Mouse (Mus musculus): ENCODE results near the gene Map7. TPM values are rescaled to one million over a fixed set of nuclear protein-coding genes. Genes with fewer than 3 reads are reported as not detected.

Map7 gene
- polyA plus RNA-seq, 1 experiment, result 82.2 TPM

GRCm38 (mm10) chr10:20185806-20186205 is 37.5 kb downstream of the Map7 start:
- no peaks in the 10 kb centered on the region; the same call in none of the 2 replicates for H3K4me1 ChIP-seq (ENCODE audit: control insufficient read depth, insufficient read depth, low read length)
- H3K4me3 ChIP-seq (ENCODE audit: control insufficient read depth, low read depth, low read length), result no peak overlapping the region
- no peak for TF ChIP-seq CTCF (IDR thresholded peaks at IDR 0.05; ENCODE audit: control insufficient read depth, insufficient read depth, insufficient replicate concordance, low read depth, low read length)
- no peak for TF ChIP-seq POLR2A (IDR thresholded peaks at IDR 0.05; ENCODE audit: control insufficient read depth, low read depth, low read length)
- H3K36me3 ChIP-seq (ENCODE audit: control insufficient read depth, insufficient read depth, low read length), result no peaks in the 10 kb centered on the region
- no peak overlapping the region for H3K27ac ChIP-seq (ENCODE audit: control insufficient read depth, insufficient read depth, low read depth, low read length)
- no peaks in the 10 kb centered on the region for H3K27me3 ChIP-seq (ENCODE audit: control insufficient read depth, insufficient read depth, low read length)

- no peaks in the 10 kb centered on the region for H3K27me3 ChIP-seq (ENCODE audit: control insufficient read depth, insufficient read depth, low read length)
- H3K4me1 ChIP-seq (ENCODE audit: control insufficient read depth, insufficient read depth, low read length), result no peaks in the 10 kb centered on the region; the same call in none of the 2 replicates
- no peaks in the 10 kb centered on the region for H3K36me3 ChIP-seq (ENCODE audit: control insufficient read depth, insufficient read depth, low read length)
- TF ChIP-seq POLR2A (IDR thresholded peaks at IDR 0.05; ENCODE audit: control insufficient read depth, low read depth, low read length) (no peak), CTCF (IDR thresholded peaks at IDR 0.05; ENCODE audit: control insufficient read depth, insufficient read depth, insufficient replicate concordance, low read depth, low read length) (no peak)
- H3K4me3 ChIP-seq (ENCODE audit: control insufficient read depth, low read depth, low read length), result no peak overlapping the region
- H3K27ac ChIP-seq (ENCODE audit: control insufficient read depth, insufficient read depth, low read depth, low read length), result no peak overlapping the region
Measured at GRCm38 (mm10) chr10:20186800-20187273, 38.6 kb downstream of the Map7 start.

- no peaks in the 10 kb centered on the region for H3K36me3 ChIP-seq (ENCODE audit: control insufficient read depth, insufficient read depth, low read length)
- H3K4me3 ChIP-seq (ENCODE audit: control insufficient read depth, low read depth, low read length), result no peak overlapping the region
- H3K4me1 ChIP-seq (ENCODE audit: control insufficient read depth, insufficient read depth, low read length), result no peaks in the 10 kb centered on the region; the same call in 1 of the 2 replicates
- no peaks in the 10 kb centered on the region for H3K27me3 ChIP-seq (ENCODE audit: control insufficient read depth, insufficient read depth, low read length)
- H3K27ac ChIP-seq (ENCODE audit: control insufficient read depth, insufficient read depth, low read depth, low read length), result no peak overlapping the region
- TF ChIP-seq CTCF (IDR thresholded peaks at IDR 0.05; ENCODE audit: control insufficient read depth, insufficient read depth, insufficient replicate concordance, low read depth, low read length) (no peak), POLR2A (IDR thresholded peaks at IDR 0.05; ENCODE audit: control insufficient read depth, low read depth, low read length) (no peak)
Measured at GRCm38 (mm10) chr10:20190139-20190747, 42.0 kb downstream of the Map7 start.

GRCm38 (mm10) chr10:20194847-20195540 is 46.7 kb downstream of the Map7 start:
- no peak overlapping the region for H3K27ac ChIP-seq (ENCODE audit: control insufficient read depth, insufficient read depth, low read depth, low read length)
- H3K27me3 ChIP-seq (ENCODE audit: control insufficient read depth, insufficient read depth, low read length), result no peaks in the 10 kb centered on the region
- TF ChIP-seq POLR2A (IDR thresholded peaks at IDR 0.05; ENCODE audit: control insufficient read depth, low read depth, low read length) (no peak), CTCF (IDR thresholded peaks at IDR 0.05; ENCODE audit: control insufficient read depth, insufficient read depth, insufficient replicate concordance, low read depth, low read length) (no peak)
- H3K36me3 ChIP-seq (ENCODE audit: control insufficient read depth, insufficient read depth, low read length), result no peaks in the 10 kb centered on the region
- H3K4me3 ChIP-seq (ENCODE audit: control insufficient read depth, low read depth, low read length), result no peak overlapping the region
- H3K4me1 ChIP-seq (ENCODE audit: control insufficient read depth, insufficient read depth, low read length), result peaks cover 3% of the 10 kb centered on the region

GRCm38 (mm10) chr10:20197039-20197438 is 48.8 kb downstream of the Map7 start:
- peaks cover 3% of the 10 kb centered on the region for H3K4me1 ChIP-seq (ENCODE audit: control insufficient read depth, insufficient read depth, low read length)
- no peak overlapping the region for H3K4me3 ChIP-seq (ENCODE audit: control insufficient read depth, low read depth, low read length)
- H3K27ac ChIP-seq (ENCODE audit: control insufficient read depth, insufficient read depth, low read depth, low read length), result peak overlapping the region; percentile 49
- H3K27me3 ChIP-seq (ENCODE audit: control insufficient read depth, insufficient read depth, low read length), result no peaks in the 10 kb centered on the region
- no peaks in the 10 kb centered on the region for H3K36me3 ChIP-seq (ENCODE audit: control insufficient read depth, insufficient read depth, low read length)
- TF ChIP-seq POLR2A (IDR thresholded peaks at IDR 0.05; ENCODE audit: control insufficient read depth, low read depth, low read length) (no peak), CTCF (IDR thresholded peaks at IDR 0.05; ENCODE audit: control insufficient read depth, insufficient read depth, insufficient replicate concordance, low read depth, low read length) (no peak)

- no peaks in the 10 kb centered on the region for H3K36me3 ChIP-seq (ENCODE audit: control insufficient read depth, insufficient read depth, low read length)
- TF ChIP-seq CTCF (IDR thresholded peaks at IDR 0.05; ENCODE audit: control insufficient read depth, insufficient read depth, insufficient replicate concordance, low read depth, low read length) (no peak), POLR2A (IDR thresholded peaks at IDR 0.05; ENCODE audit: control insufficient read depth, low read depth, low read length) (no peak)
- H3K4me3 ChIP-seq (ENCODE audit: control insufficient read depth, low read depth, low read length), result no peak overlapping the region
- peak overlapping the region; percentile 61 for H3K27ac ChIP-seq (ENCODE audit: control insufficient read depth, insufficient read depth, low read depth, low read length)
- no peaks in the 10 kb centered on the region for H3K27me3 ChIP-seq (ENCODE audit: control insufficient read depth, insufficient read depth, low read length)
- H3K4me1 ChIP-seq (ENCODE audit: control insufficient read depth, insufficient read depth, low read length), result peaks cover 5% of the 10 kb centered on the region
Measured at GRCm38 (mm10) chr10:20198968-20199737, 50.9 kb downstream of the Map7 start.

- Histone ChIP-seq H3K4me3 (ENCODE audit: control insufficient read depth, low read depth, low read length) (no peak overlapping the region; the same call in 1 of the 2 replicates), H3K27me3 (ENCODE audit: control insufficient read depth, insufficient read depth, low read length) (no peaks in the 10 kb centered on the region), H3K4me1 (ENCODE audit: control insufficient read depth, insufficient read depth, low read length) (peaks cover 12% of the 10 kb centered on the region), H3K36me3 (ENCODE audit: control insufficient read depth, insufficient read depth, low read length) (no peaks in the 10 kb centered on the region), H3K27ac (ENCODE audit: control insufficient read depth, insufficient read depth, low read depth, low read length) (0 out of 2 replicates have a peak overlapping the region, but pooled peaks have one; percentile 63)
- TF ChIP-seq CTCF (IDR thresholded peaks at IDR 0.05; ENCODE audit: control insufficient read depth, insufficient read depth, insufficient replicate concordance, low read depth, low read length), result no peak
- TF ChIP-seq POLR2A (IDR thresholded peaks at IDR 0.05; ENCODE audit: control insufficient read depth, low read depth, low read length), result no peak
Measured at GRCm38 (mm10) chr10:20201236-20201635, 53.0 kb downstream of the Map7 start.
